ENCODE assay signal across 31 mouse cellular contexts in genomic region chr5:117791875-117792274, GRCm38 (mm10). TPM values are rescaled to one million over a fixed set of nuclear protein-coding genes. Genes with fewer than 3 reads are reported as not detected.
DNase-seq lines count a peak whose midpoint lies in the region; ATAC-seq and TF ChIP-seq lines count a peak whose summit lies in the region.
"Had no signal": no experiment of that assay in that cellular context is flagged by ENCODE, and none has a peak within 500 bp of the region (broad histone marks: within the 10 kb centered on the region; RNA-seq: fewer than 3 reads in every experiment).

No protein-coding gene starts in this region.

- DNase-seq in left cerebral cortex, postnatal 14 days (ENCODE audit: low spot score in 2 of 2) = peak; percentile 14 to 23
- DNase-seq in left cerebral cortex, postnatal 36 days (ENCODE audit: low spot score in 2 of 2) = no peak
- DNase-seq in retina, postnatal 1 day = peak; percentile 10
- DNase-seq in retina, embryonic 14.5 days (ENCODE audit: low spot score) = no peak
- DNase-seq in ZHBTc4 (ENCODE audit: low read depth, low spot score) = peak; percentile 7
- peak; percentile 46 for DNase-seq in brain, embryonic 14.5 days (ENCODE audit: low read depth)
- no peak for DNase-seq in testis, postnatal 14 days (ENCODE audit: low spot score)
- DNase-seq: adrenal gland, postnatal 10 days; B cell, adult 2 months; cerebellum, adult 18-20 months; cerebellum, postnatal 10 days; heart, postnatal 14 days; kidney, adult 2 months; kidney, postnatal 36 days; liver; lung, adult 2 months; lung, postnatal 10 days had no signal

- H3K9ac ChIP-seq in heart, embryonic 12.5 days = no peak overlapping the region
- H3K9ac ChIP-seq: embryonic facial prominence, embryonic 15.5 days; forebrain, embryonic 13.5 days; intestine, embryonic 15.5 days; liver, embryonic 14.5 days had no signal

- no peaks in the 10 kb centered on the region for H3K4me1 ChIP-seq in heart, embryonic 12.5 days (replicated peaks)
- H3K4me1 ChIP-seq: embryonic facial prominence, embryonic 15.5 days; forebrain, embryonic 13.5 days; intestine, embryonic 15.5 days had no signal

- WGBS in heart, embryonic 12.5 days = 84% methylated on average over 14 of the region's 14 CpGs

- no peak for TF ChIP-seq POLR2A in brain, embryonic 14.5 days (IDR thresholded peaks at IDR 0.05; ENCODE audit: borderline replicate concordance, extremely low read depth, insufficient read depth, insufficient read length, poor library complexity, severe bottlenecking)

- TF ChIP-seq CTCF in brain, embryonic 14.5 days (IDR thresholded peaks at IDR 0.05; ENCODE audit: borderline replicate concordance, extremely low read depth, insufficient read depth, insufficient read length) = no peak

- H3K27ac ChIP-seq in heart, embryonic 12.5 days (ENCODE audit: poor library complexity, severe bottlenecking) = no peak overlapping the region
- H3K27ac ChIP-seq: embryonic facial prominence, embryonic 10.5 days; embryonic facial prominence, embryonic 15.5 days; forebrain, embryonic 13.5 days; hindbrain, embryonic 10.5 days; intestine, embryonic 15.5 days; layer of hippocampus, adult 2 months; liver, embryonic 14.5 days; macrophage; stomach, postnatal 0 days had no signal

- intact Hi-C loops in left cerebral cortex, postnatal 14 days (cut with DNase I) = no loop called here
- intact Hi-C loops in left cerebral cortex, postnatal 36 days (cut with DNase I) = no loop called here

- no peak overlapping the region for H3K4me2 ChIP-seq in heart, embryonic 12.5 days
- H3K4me2 ChIP-seq: embryonic facial prominence, embryonic 15.5 days; forebrain, embryonic 13.5 days; intestine, embryonic 15.5 days had no signal

- H3K27me3 ChIP-seq in heart, embryonic 12.5 days (replicated peaks) = no peaks in the 10 kb centered on the region
- H3K27me3 ChIP-seq: embryonic facial prominence, embryonic 15.5 days; forebrain, embryonic 13.5 days; intestine, embryonic 15.5 days had no signal

- no peak for ATAC-seq in heart, embryonic 12.5 days (ENCODE audit: insufficient number of reproducible peaks, low FRiP score)
- ATAC-seq: forebrain, embryonic 13.5 days; hindbrain, embryonic 16.5 days; intestine, embryonic 15.5 days had no signal

- H3K36me3 ChIP-seq in heart, embryonic 12.5 days = no peaks in the 10 kb centered on the region
- H3K36me3 ChIP-seq: embryonic facial prominence, embryonic 10.5 days; embryonic facial prominence, embryonic 15.5 days; hindbrain, embryonic 10.5 days; intestine, embryonic 15.5 days had no signal

- no peak overlapping the region for H3K4me3 ChIP-seq in heart, embryonic 12.5 days
- H3K4me3 ChIP-seq: embryonic facial prominence, embryonic 10.5 days; embryonic facial prominence, embryonic 15.5 days; forebrain, embryonic 13.5 days; hindbrain, embryonic 10.5 days; intestine, embryonic 15.5 days; layer of hippocampus, adult 2 months had no signal

- H3K9me3 ChIP-seq in heart, embryonic 12.5 days (replicated peaks) = 0 out of 2 replicates have a peak, but pooled peaks cover 4% of the 10 kb centered on the region
- H3K9me3 ChIP-seq: embryonic facial prominence, embryonic 10.5 days; embryonic facial prominence, embryonic 15.5 days; forebrain, embryonic 13.5 days; intestine, embryonic 15.5 days had no signal

RNA-seq across cellular contexts. Expression of gene Nos1, which starts 11.0 kb away (rescaled TPM):
- total RNA-seq in left cerebral cortex, postnatal 14 days (2021) = 10 to 100 TPM; 19.9 to 27.6 TPM
- 10 to 100 TPM; 26.0 to 31.0 TPM for total RNA-seq in left cerebral cortex, postnatal 36 days (2021)
- 3.9 and 5.1 TPM in 2 replicates for polyA plus RNA-seq in brain, embryonic 14.5 days (2012; rRNA removed)
- 0.09 and 0.10 TPM in 2 replicates for polyA plus RNA-seq in heart, embryonic 12.5 days (2016; fragmentation: Nextera tagmentation; extraction: Ambion mirVana)
- total RNA-seq: common myeloid progenitor, adult 5-6 weeks; megakaryocyte-erythroid progenitor cell, adult 5-6 weeks; monocyte, adult 5-6 weeks had no signal
- polyA plus RNA-seq: macrophage had no signal

Comparison
In these comparisons a context has a peak if more than half of its experiments do, and no peak if none do; other contexts are left out.
1. DNase-seq: peak in left cerebral cortex, postnatal 14 days (2 of 2), retina, postnatal 1 day (single experiment), ZHBTc4 (single experiment) and brain, embryonic 14.5 days (single experiment); none in left cerebral cortex, postnatal 36 days (0 of 2), retina, embryonic 14.5 days (single experiment) and testis, postnatal 14 days (single experiment).